Mouse (Mus musculus) kidney, postnatal 25 days (tissue): ENCODE measurements at regions not wholly inside any gene's neighbourhood (a gene's known extent, or its start where the extent isn't known, plus 50 kb on each side); places are given as distances from the start of the nearest gene placed in this dataset.
A peak's percentile ranks its signal among the peaks of the same experiment; 100 is the strongest.

ENCODE experiments used
- DNase-seq, 2 experiments: peaks; one replicate each; pipeline ENCODE4 v3.0.0; 2021; ENCODE audit warnings: mixed read lengths in 2 of 2

- no peak for DNase-seq
These were observed 321.6 kb upstream of the Dio3 start for GRCm38 (mm10) chr12:109957305-109957704.

- DNase-seq, result peak; percentile 74 to 80
These were observed 320.3 kb upstream of the Dio3 start for GRCm38 (mm10) chr12:109958357-109959085.

- no peak for DNase-seq
These were observed 312.1 kb upstream of the Dio3 start for GRCm38 (mm10) chr12:109966776-109967175.

- DNase-seq, result peak in 1 of 2 experiments; percentile 19
These were observed 310.6 kb upstream of the Dio3 start for GRCm38 (mm10) chr12:109968303-109968702.

DNA sequence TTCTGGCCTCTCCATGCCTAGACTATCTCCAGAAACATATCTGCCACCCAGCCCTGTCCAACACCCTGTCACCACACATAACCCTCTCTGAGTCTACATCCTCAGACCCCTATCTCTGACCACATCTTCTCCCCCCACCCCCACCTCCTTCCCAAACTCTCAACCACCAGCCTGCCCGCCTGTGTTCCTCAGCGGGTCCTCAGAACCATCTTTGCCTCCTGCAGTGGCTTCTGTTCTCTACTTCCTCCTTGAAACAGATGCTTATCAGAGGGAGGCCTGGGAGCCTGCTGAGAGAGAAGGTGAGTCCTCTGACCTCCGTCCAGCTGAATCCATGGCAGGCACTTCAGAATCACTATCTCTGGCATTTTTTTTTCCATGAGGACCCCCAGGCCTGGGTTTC lies 307.4 kb upstream of the Dio3 start:
- peak in 1 of 2 experiments; percentile 21 for DNase-seq

GRCm38 (mm10) chr12:109972366-109973015 lies 306.4 kb upstream of the Dio3 start:
- DNase-seq, result peak in 1 of 2 experiments; percentile 8

DNA sequence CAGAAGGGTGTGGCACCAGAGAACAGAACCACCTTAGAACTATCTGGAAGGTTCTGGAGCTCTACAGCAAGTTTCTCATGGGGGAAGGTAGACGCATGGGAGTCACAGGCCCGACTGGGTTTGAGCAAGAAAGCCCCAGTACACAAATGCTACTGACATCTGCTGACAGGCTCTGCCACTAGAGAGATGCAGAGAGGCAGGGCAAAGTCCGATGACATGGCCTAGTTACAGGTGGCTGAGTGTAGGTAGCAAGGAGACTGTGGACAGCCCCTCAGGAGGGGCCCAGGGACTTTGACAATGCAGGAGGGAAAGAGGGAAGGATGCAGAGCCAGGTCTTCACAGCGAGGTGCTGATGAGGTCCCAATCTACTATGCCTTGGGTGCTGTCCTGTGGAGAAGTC lies 305.3 kb upstream of the Dio3 start:
- DNase-seq, result peak in 1 of 2 experiments; percentile 14

GRCm38 (mm10) chr12:109975176-109975972 lies 303.5 kb upstream of the Dio3 start:
- no peak for DNase-seq

DNA sequence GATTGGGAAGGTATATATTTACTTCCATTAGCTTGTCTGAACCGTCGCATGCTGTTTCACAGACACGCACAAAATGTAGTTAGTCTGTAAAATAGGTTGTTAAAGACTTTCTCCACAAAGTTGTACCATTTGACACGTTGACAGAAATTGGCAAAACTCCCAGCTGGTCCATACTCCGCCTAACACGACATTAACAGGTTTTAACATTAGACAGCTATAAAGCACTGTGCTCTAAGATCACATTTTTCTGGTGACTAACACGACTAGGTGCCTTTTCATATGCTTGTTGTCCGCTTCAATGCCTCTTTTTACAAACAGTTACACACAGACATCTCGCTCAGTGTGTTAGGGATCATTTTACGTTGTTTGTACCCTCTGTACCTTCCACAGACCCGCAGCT lies 294.2 kb upstream of the Dio3 start:
- DNase-seq, result no peak

DNA sequence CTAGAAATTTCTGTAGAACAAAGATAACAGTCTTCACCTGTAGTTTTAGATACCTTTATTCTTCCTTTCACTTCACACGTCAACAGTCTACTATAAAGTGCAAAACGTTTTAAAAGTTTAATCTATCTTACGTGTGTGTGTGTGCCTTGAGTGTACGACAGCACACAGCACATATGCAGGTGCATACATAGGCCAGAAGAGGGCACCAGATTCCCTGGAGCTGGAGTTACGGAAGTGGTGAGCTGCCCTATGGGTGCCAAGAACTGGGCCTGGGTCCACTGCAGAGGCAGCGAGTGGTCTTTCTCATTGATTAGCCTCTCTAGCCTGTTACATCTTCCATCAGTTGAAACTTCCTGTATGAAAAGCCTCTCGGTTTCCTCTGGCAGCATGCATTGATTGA lies 285.5 kb upstream of the Dio3 start:
- no peak for DNase-seq

DNA sequence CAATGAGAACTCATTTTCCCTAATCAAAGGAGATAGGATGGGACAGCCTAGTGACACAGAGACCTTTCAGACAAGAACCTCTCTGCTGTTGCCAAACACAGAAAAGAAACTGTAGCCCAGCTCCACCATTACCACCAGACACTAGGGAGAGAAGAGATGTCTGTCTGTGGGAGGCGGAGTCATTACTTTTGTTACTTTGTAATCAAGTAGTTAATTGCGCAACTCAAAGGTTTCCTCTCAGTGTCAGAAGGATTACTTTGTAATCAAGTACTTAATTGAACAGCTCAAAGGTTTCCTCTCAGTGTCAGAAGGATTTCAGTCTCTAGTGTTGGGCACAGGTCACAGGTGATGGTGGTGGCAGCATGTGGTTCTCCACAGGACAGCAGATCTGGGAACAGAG lies 276.2 kb upstream of the Dio3 start:
- no peak for DNase-seq

DNA sequence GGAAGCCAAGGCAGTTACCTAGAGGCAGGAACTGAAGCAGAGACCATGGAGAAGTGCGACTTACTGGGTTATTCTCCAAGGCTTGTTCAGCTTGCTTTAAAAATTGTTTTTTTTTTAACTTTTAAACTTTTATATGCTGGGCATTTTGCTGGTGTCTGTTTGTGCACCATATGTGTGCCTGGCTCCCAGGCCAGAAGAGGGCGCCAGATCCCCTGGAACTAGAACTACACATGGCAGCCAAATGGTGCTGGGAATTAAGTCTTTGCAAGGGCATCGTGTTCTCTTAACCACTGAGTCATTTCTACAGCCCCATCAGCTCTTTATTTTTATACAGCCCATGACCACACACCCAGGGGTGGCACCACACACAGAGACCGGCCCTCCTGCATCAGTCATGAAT lies 269.7 kb upstream of the Dio3 start:
- DNase-seq, result peak in 1 of 2 experiments; percentile 27

DNA sequence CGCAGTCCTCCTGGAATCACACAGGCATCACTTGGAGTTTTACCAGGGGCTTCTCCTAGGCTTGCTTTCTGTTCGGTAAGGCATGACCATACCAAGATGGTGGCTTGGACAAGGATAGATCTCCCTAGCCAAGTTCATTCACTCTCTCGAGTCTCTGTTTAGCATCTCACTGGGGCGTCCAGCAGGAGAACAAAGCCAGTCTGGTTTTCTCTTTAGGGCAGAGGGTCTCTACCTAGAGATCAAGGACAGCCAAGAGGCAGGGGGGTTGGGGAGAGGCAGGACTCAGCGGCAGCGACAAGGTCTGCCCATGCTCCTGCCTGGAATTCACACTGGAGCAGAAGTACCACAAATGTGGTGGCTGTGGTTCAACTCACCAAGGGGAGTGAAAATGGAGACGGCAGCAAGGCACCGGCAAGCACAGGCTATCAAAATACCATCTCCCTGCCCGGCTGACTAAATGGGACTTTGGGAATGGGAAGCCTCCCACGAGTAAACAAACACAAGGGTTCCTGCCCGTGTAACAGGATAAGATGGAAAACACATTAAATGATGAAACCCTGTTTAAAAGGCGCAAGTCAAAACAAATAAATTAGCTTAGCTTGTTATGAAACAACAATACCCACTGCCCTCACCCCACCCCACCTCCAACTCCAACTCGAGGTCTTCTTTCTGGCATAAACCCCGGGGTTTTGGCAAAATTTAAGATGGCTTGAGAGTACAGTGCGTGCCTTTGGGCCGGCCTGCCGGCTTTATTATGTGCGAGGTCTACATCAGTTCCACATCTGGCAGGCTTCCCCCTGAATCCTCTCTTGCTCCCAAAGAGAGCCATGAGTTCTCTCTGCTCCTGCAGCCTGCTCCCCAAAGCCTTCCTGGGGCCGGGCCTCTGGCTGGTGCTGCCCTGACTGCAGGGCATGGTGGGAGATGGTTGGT lies 258.1 kb upstream of the Dio3 start:
- no peak for DNase-seq

DNA sequence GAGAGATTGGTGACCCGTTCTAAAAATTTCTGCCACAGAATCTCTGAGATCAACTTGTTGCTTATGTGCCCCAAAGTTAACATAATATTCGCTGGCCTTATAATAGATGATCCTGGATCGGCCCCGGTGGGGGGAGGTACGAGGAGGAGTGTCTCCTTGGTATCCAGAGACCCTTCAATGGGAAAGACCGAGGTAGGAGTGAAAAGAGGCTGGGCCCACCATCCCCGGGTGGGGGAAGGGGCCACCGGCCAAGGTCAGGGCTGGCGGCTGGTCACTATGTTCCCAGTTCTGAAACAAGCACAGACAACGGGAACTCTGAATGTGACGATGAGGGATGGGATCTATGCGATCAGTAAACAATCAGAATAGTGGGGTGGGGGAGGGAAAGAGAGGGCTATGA lies 257.2 kb upstream of the Dio3 start:
- DNase-seq, result no peak

DNA sequence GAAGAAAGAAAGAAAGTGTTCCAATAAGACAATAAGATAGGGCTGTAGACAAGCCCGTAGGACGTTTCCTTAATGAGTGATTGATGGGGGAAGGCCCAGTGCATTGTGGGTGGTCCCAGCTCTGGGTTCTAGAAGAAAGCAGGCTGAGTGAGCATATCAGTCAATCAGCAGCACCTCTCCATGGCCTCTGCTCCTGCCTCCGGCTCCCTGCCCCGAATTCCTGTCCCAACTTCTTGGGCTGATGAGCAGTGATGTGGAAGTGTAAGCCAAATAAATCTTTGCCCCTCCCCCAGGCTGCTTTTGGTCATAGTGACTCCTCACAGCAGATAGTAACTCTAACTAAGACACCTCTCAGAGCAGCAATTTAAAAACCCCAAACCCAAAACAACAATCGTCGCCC lies 256.2 kb upstream of the Dio3 start:
- DNase-seq, result no peak

DNA sequence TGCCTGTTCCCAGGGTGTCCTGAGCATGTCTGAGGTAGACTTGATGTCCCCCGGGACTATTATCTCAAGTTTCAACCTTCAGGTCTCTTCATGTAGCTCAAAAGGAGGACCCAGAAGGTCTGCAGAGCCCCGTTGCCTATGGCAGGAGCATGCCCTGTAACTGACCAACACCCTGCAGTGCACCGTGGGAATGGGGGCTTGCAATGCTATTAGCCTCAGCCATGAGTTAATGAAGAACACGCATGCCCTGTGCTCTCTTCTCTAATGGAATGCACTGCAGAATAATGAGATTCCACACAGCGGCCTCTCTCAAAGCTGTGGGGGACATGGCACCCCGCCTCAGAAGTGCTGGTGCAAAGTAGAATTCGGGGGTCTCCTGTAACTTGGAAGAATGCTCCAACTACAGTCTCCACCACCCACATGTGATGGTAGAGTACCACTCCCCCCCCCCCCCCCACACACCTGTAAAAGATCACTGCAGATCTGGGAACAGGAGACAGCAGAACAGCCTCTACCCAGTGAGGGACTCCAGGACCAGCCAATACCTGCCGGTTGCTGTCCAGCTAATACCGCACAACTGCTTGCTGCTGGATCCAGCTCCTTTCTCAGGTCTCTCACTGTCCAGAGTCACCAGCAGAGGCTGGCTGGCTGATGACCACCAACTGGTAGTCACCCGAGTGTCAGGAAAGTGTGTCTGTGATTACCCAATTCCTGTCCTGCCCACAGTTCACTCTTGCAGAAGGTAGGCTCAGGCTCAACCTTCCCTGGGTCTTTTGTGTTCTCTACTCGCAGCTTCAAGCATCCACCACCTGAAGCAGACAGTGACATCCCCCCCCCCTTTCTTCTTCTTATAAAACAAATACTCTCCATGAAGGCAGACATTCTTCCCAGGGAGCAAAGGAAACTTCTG lies 255.4 kb upstream of the Dio3 start:
- no peak for DNase-seq

DNA sequence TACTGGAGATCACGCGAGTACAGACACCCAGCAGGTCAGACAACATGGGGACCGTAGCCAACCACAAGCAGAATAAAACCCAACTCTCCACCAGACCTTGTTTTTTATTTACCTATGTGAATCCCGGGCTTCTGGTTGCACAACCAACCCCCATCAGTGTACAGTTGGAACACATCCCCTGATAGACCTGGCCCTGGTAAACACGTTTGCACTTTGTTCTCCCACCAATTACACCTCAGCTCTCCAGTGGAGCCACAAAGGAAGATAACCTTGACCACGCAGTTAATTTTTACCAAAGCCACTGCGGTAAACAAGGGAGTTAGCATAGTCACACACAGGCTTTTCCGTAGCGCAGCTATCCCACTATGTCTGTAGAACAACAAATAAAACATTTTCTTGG lies 254.6 kb upstream of the Dio3 start:
- DNase-seq, result peak; percentile 41 to 51

DNA sequence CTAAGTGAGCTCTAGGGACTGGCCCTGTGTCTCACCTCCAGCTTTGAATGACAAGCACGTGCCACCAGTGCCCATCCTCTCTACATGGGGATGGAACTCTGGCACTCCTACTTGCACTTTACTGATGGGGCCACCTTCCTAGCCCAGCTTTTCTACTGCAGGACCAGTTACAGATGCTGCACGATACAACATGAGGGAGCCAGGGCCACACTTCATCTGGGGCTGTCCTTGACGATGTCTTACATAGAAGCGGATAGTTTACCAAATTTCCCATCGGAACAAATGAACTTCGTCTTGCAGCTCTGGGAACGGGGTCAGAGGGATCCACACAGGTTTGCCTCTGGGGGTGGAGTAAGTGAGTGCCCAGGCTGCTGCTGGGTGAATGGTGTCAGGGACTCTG lies 253.7 kb upstream of the Dio3 start:
- no peak for DNase-seq

- DNase-seq, result no peak
These were observed 252.7 kb upstream of the Dio3 start for GRCm38 (mm10) chr12:110026033-110026750.

- DNase-seq, result no peak
These were observed 251.5 kb upstream of the Dio3 start for GRCm38 (mm10) chr12:110027345-110027744.

DNA sequence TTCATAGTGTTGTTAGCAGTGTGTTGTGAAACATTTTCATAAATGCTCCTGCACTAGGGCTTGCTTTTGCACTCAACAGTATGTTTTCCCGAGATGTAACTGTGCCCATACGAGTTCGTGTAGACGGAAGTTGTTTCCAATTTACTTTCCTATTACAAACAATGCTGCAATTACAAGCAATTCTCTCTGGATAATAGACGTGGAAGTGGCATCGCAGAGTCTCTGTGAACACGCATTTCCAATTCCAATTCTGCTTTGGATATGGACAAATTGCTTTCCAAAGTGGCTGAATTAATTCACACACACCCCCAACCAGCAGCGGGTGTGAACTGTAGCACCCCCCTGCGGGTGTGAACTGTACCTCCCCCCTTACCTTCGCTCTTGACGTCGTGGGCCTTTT lies 250.9 kb upstream of the Dio3 start:
- DNase-seq, result no peak
